Mouse (Mus musculus) cerebellum, postnatal 36 days (tissue): Measurements from ENCODE around the gene Smurf2.

ENCODE experiments used
- DNase-seq, 2 experiments: peaks; one replicate each; pipeline ENCODE4 v3.0.0; 2021 to 2022; ENCODE audit warnings: mixed read lengths in 2 of 2

The Smurf2 gene

GRCm38 (mm10) chr11:106770195-106770974 is 150.1 kb downstream of the Smurf2 start:
- no peak for DNase-seq
